Mouse (Mus musculus): Measurements from ENCODE around the gene Rps6ka6. TPM values are rescaled to one million over a fixed set of nuclear protein-coding genes. Genes with fewer than 3 reads are reported as not detected.

Rps6ka6 gene
- 0.52 and 0.65 TPM in 2 replicates for polyA plus RNA-seq (2012; rRNA removed)

- DNase-seq (ENCODE audit: low spot score): no peak
Observed at GRCm38 (mm10) chrX:111537859-111538258, at the start of gene Rps6ka6. TSS of gene Rps6ka6 (minus strand) at chrX:111537959.

GRCm38 (mm10) chrX:111577044-111577443 is 39.3 kb upstream of the Rps6ka6 start:
- no peak for DNase-seq (ENCODE audit: low spot score)

DNA sequence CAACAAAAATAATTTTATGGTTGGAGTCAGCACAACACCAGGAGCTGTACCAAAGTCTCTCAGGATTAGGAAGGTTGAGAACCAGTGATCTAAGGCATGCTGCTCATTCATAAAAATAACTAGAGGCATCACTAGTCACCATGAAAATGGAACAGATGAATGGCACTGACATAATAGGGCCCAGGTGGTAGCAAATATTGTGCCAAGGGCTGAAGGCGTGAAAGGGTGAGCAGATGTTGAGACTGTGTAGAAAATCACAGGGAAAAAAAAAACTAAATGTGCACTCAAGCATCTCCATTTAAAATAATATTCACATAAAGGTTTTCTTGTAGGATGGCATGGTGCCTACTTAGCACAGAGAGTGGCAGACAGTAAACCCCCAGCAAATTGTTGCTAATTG is 19.6 kb downstream of the Rps6ka6 start:
- DNase-seq (ENCODE audit: low spot score): no peak

- no peak for DNase-seq (ENCODE audit: low spot score)
Observed at GRCm38 (mm10) chrX:111463565-111464093, 74.1 kb downstream of the Rps6ka6 start.

DNA sequence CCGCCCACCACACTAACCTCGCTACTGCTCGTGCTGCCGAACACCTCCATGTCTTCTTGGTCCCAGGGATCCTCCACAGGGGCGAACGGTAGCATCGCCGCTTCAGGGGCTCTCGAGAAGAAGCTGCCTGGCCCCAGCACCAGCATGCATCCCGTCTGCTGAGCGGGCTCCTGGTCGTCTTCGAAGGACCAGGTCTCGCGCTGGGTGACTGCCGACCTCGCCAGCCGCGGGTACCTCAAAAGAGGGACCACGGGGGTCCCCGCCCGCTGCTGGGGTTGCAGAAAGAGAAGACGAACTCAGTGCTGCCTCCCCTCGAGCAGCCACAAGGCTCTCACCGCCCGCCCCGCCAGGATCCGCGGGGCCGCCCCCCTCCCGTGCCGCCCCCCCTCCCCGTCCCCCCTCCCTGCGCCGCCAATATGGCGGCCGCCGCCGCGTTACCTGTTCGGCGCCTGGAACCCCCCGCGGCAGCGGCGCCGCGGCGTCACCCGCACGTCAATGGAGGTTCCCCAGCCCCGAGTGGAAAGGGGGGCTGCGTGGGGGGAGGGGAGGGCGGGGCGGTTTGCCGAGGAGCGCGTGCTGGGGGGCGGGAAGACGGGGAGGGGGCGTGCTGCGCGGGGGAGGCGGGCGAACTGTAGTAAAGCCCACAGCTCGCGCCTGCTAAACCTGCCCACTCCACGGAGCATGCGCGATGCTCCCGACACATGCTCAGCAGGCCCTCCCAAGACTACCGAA is 74.8 kb downstream of the Rps6ka6 start:
- DNase-seq (ENCODE audit: low spot score): peak; percentile 25

DNA sequence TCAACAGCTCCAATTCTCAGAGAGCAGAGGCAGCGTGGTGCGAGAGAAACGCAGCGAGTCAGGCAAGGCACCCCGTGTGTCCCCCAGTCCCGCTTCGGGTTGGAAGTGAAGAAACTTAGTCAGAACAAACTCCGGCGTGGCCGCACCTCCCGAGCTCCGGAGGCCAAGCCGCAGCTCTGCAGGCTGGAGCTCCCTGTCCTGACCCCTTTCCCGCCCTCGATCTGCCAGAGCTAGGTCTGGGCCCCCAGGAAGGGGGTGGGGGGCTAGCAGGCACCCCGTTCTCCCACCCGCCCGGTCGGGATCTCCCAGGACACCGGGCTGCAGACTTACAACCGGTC is 75.3 kb downstream of the Rps6ka6 start:
- DNase-seq (ENCODE audit: low spot score): no peak

DNA sequence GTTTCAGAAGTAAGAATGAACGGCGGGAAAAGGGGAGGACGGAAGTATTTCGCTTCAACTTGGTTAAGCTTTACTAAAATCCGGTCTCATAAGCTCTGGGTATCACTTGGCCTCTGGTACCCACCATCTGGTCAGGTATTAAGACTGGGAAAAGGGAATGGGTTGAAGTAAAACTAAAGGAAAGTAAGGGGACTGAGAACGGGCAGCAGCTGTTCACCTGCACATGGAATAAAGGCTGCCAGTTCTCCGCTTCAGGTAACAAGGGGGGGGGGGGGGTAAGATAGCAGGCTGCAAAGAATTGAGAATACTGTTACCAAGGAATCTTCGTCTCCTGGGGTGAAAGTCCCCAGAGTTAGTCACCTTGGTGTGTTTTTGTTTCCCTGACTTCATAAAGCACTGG is 75.7 kb downstream of the Rps6ka6 start:
- DNase-seq (ENCODE audit: low spot score): no peak

DNA sequence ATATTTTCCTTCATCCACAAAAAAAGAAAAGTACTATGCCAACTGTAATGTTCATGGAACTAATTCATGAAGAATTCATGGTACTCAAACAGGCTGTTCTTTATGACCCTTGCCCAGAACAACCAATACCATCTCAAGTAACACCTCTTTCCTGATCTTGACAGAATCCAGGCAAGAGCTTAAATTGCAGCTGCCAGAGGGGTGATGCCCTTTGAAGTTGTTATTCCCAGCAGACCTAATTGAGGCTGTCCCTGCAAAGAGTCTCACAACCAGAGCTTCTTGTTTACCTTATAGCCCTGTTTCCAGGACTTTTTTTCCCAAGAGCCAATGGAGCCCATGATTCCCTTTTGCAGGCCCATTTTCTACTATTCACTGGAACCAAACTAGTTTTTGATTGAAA is 77.6 kb downstream of the Rps6ka6 start:
- DNase-seq (ENCODE audit: low spot score): no peak

- no peak for DNase-seq (ENCODE audit: low spot score)
Observed at GRCm38 (mm10) chrX:111436571-111436970, 101.2 kb downstream of the Rps6ka6 start.

DNA sequence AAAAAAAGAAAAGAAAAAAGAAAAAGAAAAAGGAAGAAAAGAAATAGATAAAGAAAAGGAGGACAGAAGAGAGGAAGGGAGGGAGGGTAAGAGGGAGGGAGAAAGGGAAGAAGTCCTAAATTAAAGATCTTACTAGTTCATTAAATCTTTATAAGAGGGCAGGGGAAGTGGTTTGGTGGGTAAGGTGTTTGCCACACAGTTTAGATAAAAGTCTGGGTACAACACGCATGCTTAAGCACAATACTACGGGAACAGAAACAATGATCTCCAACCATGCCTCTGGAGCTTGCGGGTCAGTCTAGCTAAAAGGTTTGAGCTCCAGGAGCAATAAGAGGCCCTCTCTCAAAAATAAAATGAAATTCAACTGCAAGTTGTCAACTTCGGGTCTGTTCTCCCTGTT is 123.0 kb downstream of the Rps6ka6 start:
- DNase-seq (ENCODE audit: low spot score): no peak

- DNase-seq (ENCODE audit: low spot score): no peak
Observed at GRCm38 (mm10) chrX:111404816-111405215, 132.9 kb downstream of the Rps6ka6 start.

- DNase-seq (ENCODE audit: low spot score): no peak
Observed at GRCm38 (mm10) chrX:111377020-111377419, 160.7 kb downstream of the Rps6ka6 start.

GRCm38 (mm10) chrX:111374177-111374576 is 163.6 kb downstream of the Rps6ka6 start:
- DNase-seq (ENCODE audit: low spot score): no peak

Other genes with a start within 250 kb of the Rps6ka6 start
- 0.28 TPM in 2 replicates for gene Hdx, start 159.1 kb upstream of the Rps6ka6 start, polyA plus RNA-seq (2012; rRNA removed)